Comparison of ENCODE assay signal across 9 mouse cellular contexts in the genomic region with DNA sequence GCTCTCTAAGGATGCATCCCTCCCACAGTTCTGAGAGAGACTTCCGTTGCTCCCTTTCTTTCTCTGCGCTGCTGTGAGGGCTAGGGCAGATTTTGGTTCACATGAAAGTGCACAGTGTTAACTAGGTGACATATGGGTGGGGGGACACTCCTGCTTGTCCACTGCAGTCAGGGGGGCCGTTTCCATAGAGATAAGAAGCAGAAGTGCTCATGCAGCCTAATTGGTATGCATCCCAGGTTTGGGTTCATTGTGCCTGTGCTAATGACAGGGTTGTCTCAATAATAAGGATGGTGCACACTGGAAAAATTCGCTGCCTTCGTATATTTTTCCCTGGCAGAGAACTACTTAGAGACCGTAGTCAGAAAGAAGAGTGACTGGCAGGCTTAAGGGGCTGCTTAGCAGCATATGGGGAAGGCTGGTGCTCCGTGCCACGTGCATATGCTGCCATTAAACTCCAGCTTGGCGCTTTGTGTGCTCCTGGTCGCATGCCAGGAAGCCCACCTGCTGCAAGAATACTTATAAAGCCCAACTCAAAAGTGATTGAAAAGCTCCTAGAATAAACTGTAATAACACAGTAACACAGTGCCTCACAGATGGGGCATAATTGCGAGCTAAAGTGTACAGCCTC.
A peak's percentile ranks its signal among the peaks of the same experiment; 100 is the strongest.
DNase-seq lines count a peak whose midpoint lies in the region.
"Had no signal": no experiment of that assay in that cellular context is flagged by ENCODE, and none has a peak within 500 bp of the region (broad histone marks: within the 10 kb centered on the region; RNA-seq: fewer than 3 reads in every experiment).

No protein-coding gene starts in this region.

- intact Hi-C loops in left cerebral cortex, postnatal 4 days (cut with DNase I): no loop called here

- peak; percentile 92 for DNase-seq in left cerebral cortex, postnatal 4 days
- no peak for DNase-seq in left cerebral cortex, adult 11 months (ENCODE audit: low spot score)
- DNase-seq in forelimb bud, embryonic 11.5 days (ENCODE audit: low read depth, low spot score): peak; percentile 26
- DNase-seq in layer of hippocampus, postnatal 36 days: peak; percentile 42 to 52
- DNase-seq in retina, postnatal 1 day: peak; percentile 83
- DNase-seq in heart, adult 18-20 months: no peak
- DNase-seq in testis, postnatal 10 days (ENCODE audit: low spot score): no peak
- DNase-seq in thymus, postnatal 25 days: no peak
- DNase-seq: kidney, adult 8-10 months had no signal

Comparison
In these comparisons a context has a peak if more than half of its experiments do, and no peak if none do; other contexts are left out.
1. DNase-seq: peak in left cerebral cortex, postnatal 4 days (single experiment), forelimb bud, embryonic 11.5 days (single experiment), layer of hippocampus, postnatal 36 days (2 of 2) and retina, postnatal 1 day (single experiment); none in left cerebral cortex, adult 11 months (single experiment), heart, adult 18-20 months (0 of 2), testis, postnatal 10 days (single experiment) and thymus, postnatal 25 days (single experiment).